Mouse (Mus musculus) heart, postnatal 14 days (tissue): ENCODE measurements at regions not wholly inside any gene's neighbourhood (a gene's known extent, or its start where the extent isn't known, plus 50 kb on each side); places are given as distances from the start of the nearest gene placed in this dataset.

Source experiments
- DNase-seq, 2 experiments: peaks; one replicate each; pipeline ENCODE4 v3.0.0; 2021 to 2022
- intact Hi-C: fragments of 180-260 bp; cut with DNase I; formaldehyde crosslinking; loops from one replicate; pipeline ENCODE4 v1.15.1; 2025

- DNase-seq: no peak
- intact Hi-C loops: no loop called here
Observed at GRCm38 (mm10) chr13:56021716-56022115, 114.4 kb downstream of the H2afy start.

GRCm38 (mm10) chr13:56014006-56014405 lies 122.2 kb downstream of the H2afy start:
- DNase-seq: no peak
- intact Hi-C loops: no loop called here

- DNase-seq: no peak
- intact Hi-C loops: no loop called here
Observed at GRCm38 (mm10) chr13:56010416-56010815, 125.7 kb downstream of the H2afy start.

- intact Hi-C loops: no loop called here
- no peak for DNase-seq
Observed at GRCm38 (mm10) chr13:56006827-56007226, 129.3 kb downstream of the H2afy start.

- intact Hi-C loops: no loop called here
- no peak for DNase-seq
Observed at GRCm38 (mm10) chr13:56005746-56006145, 130.4 kb downstream of the H2afy start.

GRCm38 (mm10) chr13:56003724-56004393 lies 132.3 kb downstream of the H2afy start:
- DNase-seq: peak; percentile 33 to 40
- intact Hi-C loops: no loop called here

GRCm38 (mm10) chr13:55995255-55995654 lies 140.9 kb downstream of the H2afy start:
- DNase-seq: no peak

GRCm38 (mm10) chr13:55994460-55994859 lies 141.7 kb downstream of the H2afy start:
- peak in 1 of 2 experiments; percentile 40 for DNase-seq
- intact Hi-C loops: no loop called here

More at GRCm38 (mm10) chr13:55995255-55995654, 140.9 kb downstream of the H2afy start:
- intact Hi-C loops: no loop called here

GRCm38 (mm10) chr13:55992699-55993098 lies 143.5 kb downstream of the H2afy start:
- intact Hi-C loops: no loop called here
- DNase-seq: no peak

GRCm38 (mm10) chr13:55991216-55991615 lies 144.9 kb downstream of the H2afy start:
- intact Hi-C loops: no loop called here
- no peak for DNase-seq

- no peak for DNase-seq
- intact Hi-C loops: no loop called here
Observed at GRCm38 (mm10) chr13:55990186-55990585, 146.0 kb downstream of the H2afy start.

- no peak for DNase-seq
- intact Hi-C loops: no loop called here
Observed at GRCm38 (mm10) chr13:55989401-55989800, 146.8 kb downstream of the H2afy start.

- DNase-seq: peak; percentile 16 to 21
- intact Hi-C loops: no loop called here
Observed at GRCm38 (mm10) chr13:55985396-55985795, 149.4 kb upstream of the Pitx1 start.

- intact Hi-C loops: no loop called here
- no peak for DNase-seq
Observed at GRCm38 (mm10) chr13:55984772-55985171, 148.8 kb upstream of the Pitx1 start.

GRCm38 (mm10) chr13:55983851-55984250 lies 147.9 kb upstream of the Pitx1 start:
- intact Hi-C loops: no loop called here
- no peak for DNase-seq

- intact Hi-C loops: no loop called here
- no peak for DNase-seq
Observed at GRCm38 (mm10) chr13:55981041-55981440, 145.0 kb upstream of the Pitx1 start.

- intact Hi-C loops: no loop called here
Observed at GRCm38 (mm10) chr13:55977902-55978301, 141.9 kb upstream of the Pitx1 start.

GRCm38 (mm10) chr13:55976911-55977381 lies 141.0 kb upstream of the Pitx1 start:
- peak in 1 of 2 experiments; percentile 28 for DNase-seq
- intact Hi-C loops: no loop called here

More at GRCm38 (mm10) chr13:55977902-55978301, 141.9 kb upstream of the Pitx1 start:
- no peak for DNase-seq

- intact Hi-C loops: loop anchor here (5.0 kb wide), 2 partner anchors 98 to 178 kb away; no protein-coding TSS in a partner anchor
Observed at GRCm38 (mm10) chr13:55974105-55974504, 138.1 kb upstream of the Pitx1 start.

GRCm38 (mm10) chr13:55970687-55971086 lies 134.7 kb upstream of the Pitx1 start:
- intact Hi-C loops: loop anchor here (5.0 kb wide), 2 partner anchors 102 to 182 kb away; no protein-coding TSS in a partner anchor
- DNase-seq: no peak

More at GRCm38 (mm10) chr13:55974105-55974504, 138.1 kb upstream of the Pitx1 start:
- DNase-seq: peak in 1 of 2 experiments; percentile 22

- intact Hi-C loops: no loop called here
- no peak for DNase-seq
Observed at GRCm38 (mm10) chr13:55969473-55969872, 133.5 kb upstream of the Pitx1 start.

GRCm38 (mm10) chr13:55967151-55967550 lies 131.2 kb upstream of the Pitx1 start:
- peak; percentile 46 to 64 for DNase-seq
- intact Hi-C loops: no loop called here
